Mouse (Mus musculus) C2C12 (cell line): ENCODE measurements around the gene Elovl5.

Experiments used
- CTCF ChIP-seq: IDR thresholded peaks from one replicate; pipeline ENCODE4 v1.5.1; 2011; ENCODE audit not compliant: control insufficient read depth, insufficient read depth, insufficient read length
- MAX ChIP-seq: IDR thresholded peaks from one replicate; pipeline ENCODE4 v1.6.1; 2011; ENCODE audit warnings: mild to moderate bottlenecking, control low read depth
- MYOD1 ChIP-seq: IDR thresholded peaks from one replicate; pipeline ENCODE4 v1.6.1; 2011; ENCODE audit warnings: low read depth; ENCODE audit not compliant: control insufficient read depth, insufficient read length
- MYOG ChIP-seq: IDR thresholded peaks from one replicate; pipeline ENCODE4 v1.6.1; 2011; ENCODE audit not compliant: control insufficient read depth, insufficient read length; ENCODE audit errors: extremely low read depth
- USF1 ChIP-seq: IDR thresholded peaks from one replicate; pipeline ENCODE4 v1.6.1; 2011; ENCODE audit warnings: low read depth, mild to moderate bottlenecking, control low read depth, moderate library complexity

DNA sequence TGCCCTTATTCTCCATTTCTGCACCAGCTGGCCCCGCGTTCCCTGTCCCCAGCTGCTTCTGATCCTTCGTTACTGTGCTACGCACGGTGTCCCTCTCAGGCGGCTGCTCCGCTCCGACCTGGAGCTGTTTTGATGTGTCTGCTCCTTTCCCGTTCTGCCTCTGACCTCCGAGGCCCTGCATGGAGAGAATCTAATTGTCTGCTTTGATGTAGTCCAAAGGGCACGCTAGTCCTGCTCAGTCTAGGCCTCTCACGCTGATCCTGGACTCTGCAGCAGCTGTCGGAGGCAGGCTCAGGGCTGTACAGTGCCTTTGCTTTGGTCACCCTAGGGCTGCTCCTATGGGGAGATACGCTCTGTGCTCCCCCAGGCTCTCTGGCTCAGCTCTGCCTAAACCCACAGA lies 46.9 kb downstream of the Elovl5 start:
- TF ChIP-seq CTCF (no peak), MYOD1 (no peak), USF1 (no peak), MAX (no peak), MYOG (no peak)
